Mouse (Mus musculus): Measurements from ENCODE around the gene B3glct.

- TF ChIP-seq CTCF (IDR thresholded peaks at IDR 0.05; ENCODE audit: low read depth, low read length) (no peak), POLR2A (IDR thresholded peaks at IDR 0.05; ENCODE audit: extremely low read depth, insufficient read depth, low read length) (no peak)
These were observed 36.6 kb upstream of the B3glct start for GRCm38 (mm10) chr5:149641277-149641892.
